Comparison of ENCODE assay signal across 21 mouse cellular contexts in the genomic region with DNA sequence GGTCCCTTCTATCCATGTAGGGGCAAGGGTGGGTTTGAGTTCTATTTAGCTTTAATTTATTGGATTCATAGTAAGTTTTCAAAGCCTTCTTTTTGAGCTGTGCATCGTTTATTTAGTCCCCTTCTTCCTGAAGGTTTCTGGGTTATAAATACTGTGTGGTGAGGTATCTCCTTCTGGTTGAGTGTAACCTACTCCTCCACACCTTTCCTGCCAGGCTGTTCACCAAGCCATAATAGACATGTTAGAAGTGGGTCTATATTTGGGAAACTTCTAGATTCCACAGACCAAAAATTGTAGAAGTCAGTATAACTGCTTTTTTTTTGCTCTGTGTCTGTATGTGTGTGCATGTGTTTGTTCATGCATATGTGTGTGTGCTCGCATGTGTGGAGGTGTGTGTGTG.
"Had no signal": no experiment of that assay in that cellular context is flagged by ENCODE, and none has a peak within 500 bp of the region (broad histone marks: within the 10 kb centered on the region; RNA-seq: fewer than 3 reads in every experiment).

No protein-coding gene starts in this region.

- H3K27ac ChIP-seq: intestine, embryonic 15.5 days; kidney, embryonic 15.5 days; limb, embryonic 12.5 days; limb, embryonic 15.5 days; liver, embryonic 14.5 days; macrophage; midbrain, embryonic 12.5 days; midbrain, embryonic 15.5 days; neural tube, embryonic 12.5 days; neural tube, embryonic 15.5 days; stomach, postnatal 0 days had no signal

- H3K4me3 ChIP-seq: intestine, embryonic 15.5 days; kidney, embryonic 15.5 days; limb, embryonic 12.5 days; limb, embryonic 15.5 days; midbrain, embryonic 12.5 days; midbrain, embryonic 15.5 days; neural tube, embryonic 12.5 days; neural tube, embryonic 15.5 days had no signal

- DNase-seq: kidney, adult 11 months; kidney, adult 8-10 months; kidney, postnatal 10 days; kidney, postnatal 36 days; left cerebral cortex, postnatal 4 days; liver, postnatal 0 days; lung, embryonic 14.5 days; right cerebral cortex, postnatal 14 days; thymus, postnatal 25 days had no signal

- ATAC-seq: intestine, embryonic 15.5 days; liver, postnatal 0 days; lung, postnatal 0 days; midbrain, embryonic 15.5 days had no signal
